Mouse (Mus musculus) embryonic facial prominence, embryonic 12.5 days (tissue): ENCODE data around the gene Cd302. TPM values are rescaled to one million over a fixed set of nuclear protein-coding genes. Genes with fewer than 3 reads are reported as not detected.

ENCODE experiments used
- ATAC-seq: fragments of 200-750 bp; cut with Nextera tagmentation; 2 replicates; pipeline ENCODE4 v1.8.0; 2017; ENCODE audit not compliant: insufficient number of reproducible peaks, insufficient read depth, low FRiP score, low TSS enrichment
- H3K27ac ChIP-seq: fragments of 300-500 bp; sonication (generic); 2 replicates; pipeline ENCODE4 v1.5.1; 2016; ENCODE audit warnings: mild to moderate bottlenecking
- H3K27me3 ChIP-seq: fragments of 300-500 bp; sonication (generic); 2 replicates; pipeline ENCODE4 v1.6.1; 2016; ENCODE audit warnings: mild to moderate bottlenecking, moderate library complexity
- H3K36me3 ChIP-seq: fragments of 300-500 bp; sonication (generic); 2 replicates; pipeline ENCODE4 v1.6.1; 2016; ENCODE audit warnings: mild to moderate bottlenecking
- H3K4me1 ChIP-seq: fragments of 300-500 bp; sonication (generic); 2 replicates; pipeline ENCODE4 v1.6.1; 2016
- H3K4me2 ChIP-seq: fragments of 300-500 bp; sonication (generic); replicated peaks from 2 replicates; pipeline ENCODE4 v1.6.1; 2016; ENCODE audit warnings: mild to moderate bottlenecking, moderate library complexity
- H3K4me3 ChIP-seq: fragments of 300-500 bp; sonication (generic); 2 replicates; pipeline ENCODE4 v1.5.1; 2016; ENCODE audit warnings: mild to moderate bottlenecking
- H3K9ac ChIP-seq: fragments of 300-500 bp; sonication (generic); 2 replicates; pipeline ENCODE4 v1.6.1; 2016; ENCODE audit warnings: mild to moderate bottlenecking, moderate library complexity
- H3K9me3 ChIP-seq: fragments of 300-500 bp; sonication (generic); 2 replicates; pipeline ENCODE4 v1.6.1; 2016; ENCODE audit warnings: mild to moderate bottlenecking, moderate library complexity
- WGBS: fragments of 180-500 bp; shearing (Covaris S2); methylation state at CpG from one replicate; pipeline ENCODE4 v1.1.7; 2016; 5-methylcytosine and 5-hydroxymethylcytosine counted together
- polyA plus RNA-seq: library from polyadenylated mRNA; unstranded; fragments of >200 nt; fragmentation: Nextera tagmentation; extraction: Ambion mirVana; gene quantifications from 2 replicates; pipeline ENCODE4 v1.2.1, GENCODE M21; 2016

Cd302 gene
- polyA plus RNA-seq, 1 experiment from 2014 or later: 37.9 TPM

- peak overlapping the region; percentile 95 for H3K9ac ChIP-seq
- WGBS: 22% methylated on average over 5 of the region's 5 CpGs
- peaks cover 22% of the 10 kb centered on the region for H3K4me1 ChIP-seq
- H3K27me3 ChIP-seq: no peaks in the 10 kb centered on the region
- ATAC-seq: no peak
- 0 out of 2 replicates have a peak, but pooled peaks cover 17% of the 10 kb centered on the region for H3K36me3 ChIP-seq
- H3K4me3 ChIP-seq: peak overlapping the region; percentile 95
- 0 out of 2 replicates have a peak overlapping the region, but pooled peaks have one; percentile 89 for H3K27ac ChIP-seq
- H3K9me3 ChIP-seq: no peaks in the 10 kb centered on the region
- peak overlapping the region; percentile 82 for H3K4me2 ChIP-seq
Measured at GRCm38 (mm10) chr2:60210821-60211220, 73.5 kb downstream of the Cd302 start.

DNA sequence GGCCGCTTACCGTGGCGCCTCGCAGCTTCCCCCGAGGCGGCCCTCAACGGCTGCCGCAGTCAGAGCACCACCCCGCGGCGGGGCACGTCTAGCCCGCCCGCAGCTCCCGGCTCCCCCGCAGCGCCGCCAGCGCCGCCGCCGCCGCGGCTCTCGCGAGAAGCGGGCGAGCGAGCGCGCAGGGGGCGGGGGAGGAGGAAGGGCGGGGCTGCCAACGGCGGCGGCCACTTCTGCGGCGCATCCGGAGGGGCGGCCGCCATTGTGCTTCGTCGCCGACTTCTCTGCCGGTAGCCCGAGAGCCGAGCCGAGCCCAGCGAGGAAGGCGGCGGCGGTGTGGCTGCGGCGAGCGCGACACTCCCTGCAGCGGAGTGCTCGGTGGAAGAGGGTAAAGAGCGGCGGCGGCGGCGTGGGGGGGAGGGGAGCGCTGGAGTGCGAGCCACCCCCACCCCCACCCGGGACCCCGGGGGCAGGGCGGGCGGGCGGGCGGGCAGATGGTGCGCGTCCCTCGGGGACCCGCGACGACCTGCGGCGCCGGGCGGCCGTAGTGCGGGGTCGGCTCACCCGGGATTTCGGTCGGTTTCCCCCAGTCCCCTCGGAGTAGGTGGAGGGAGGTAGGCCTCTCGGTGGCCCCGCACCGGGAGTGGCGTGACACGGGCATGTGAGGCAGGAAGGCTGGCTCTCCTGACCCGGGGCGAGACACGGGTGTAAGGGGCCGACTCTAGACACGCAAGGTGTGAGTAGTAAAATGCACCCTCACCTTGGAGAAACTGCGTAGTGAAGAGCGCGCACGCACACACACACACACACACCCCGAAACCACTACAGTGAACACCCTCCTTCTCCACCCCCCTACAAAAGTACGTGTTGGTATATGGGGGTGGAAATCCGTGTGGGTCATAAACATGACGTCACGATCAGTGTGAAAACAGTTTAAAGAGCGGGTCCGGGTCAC lies 74.3 kb downstream of the Cd302 start, which contains the start of the genes Baz2b and March7:
Gene Baz2b, minus strand, starts transcription at position 137 of the 949 bp plus-strand sequence.
Gene March7, plus strand, starts transcription at position 185 of the 949 bp plus-strand sequence.
- Histone ChIP-seq H3K27ac (peak within 1 kb of the TSS; percentile 89), H3K36me3 (peaks cover 20% of the 10 kb centered on the region; the same call in 1 of the 2 replicates), H3K9ac (peak within 1 kb of the TSS; percentile 95), H3K4me3 (peak within 1 kb of the TSS; percentile 95), H3K4me1 (peaks cover 22% of the 10 kb centered on the region), H3K9me3 (no peaks in the 10 kb centered on the region), H3K27me3 (no peaks in the 10 kb centered on the region), H3K4me2 (peak within 1 kb of the TSS; percentile 82)
- 2% methylated on average over 76 of the region's 109 CpGs for WGBS
- peak; percentile 81 for ATAC-seq

- Histone ChIP-seq H3K36me3 (peaks cover 23% of the 10 kb centered on the region; the same call in 1 of the 2 replicates), H3K4me3 (peak overlapping the region; percentile 95), H3K4me1 (peaks cover 22% of the 10 kb centered on the region), H3K27me3 (no peaks in the 10 kb centered on the region), H3K9me3 (no peaks in the 10 kb centered on the region), H3K9ac (peak overlapping the region; percentile 95), H3K27ac (peak overlapping the region; percentile 89), H3K4me2 (peak overlapping the region; percentile 55)
- ATAC-seq: peak; percentile 43; the same call in 1 of the 2 replicates
- under 1% methylated on average over 31 of the region's 35 CpGs for WGBS
Measured at GRCm38 (mm10) chr2:60209122-60209611, 75.1 kb downstream of the Cd302 start.

DNA sequence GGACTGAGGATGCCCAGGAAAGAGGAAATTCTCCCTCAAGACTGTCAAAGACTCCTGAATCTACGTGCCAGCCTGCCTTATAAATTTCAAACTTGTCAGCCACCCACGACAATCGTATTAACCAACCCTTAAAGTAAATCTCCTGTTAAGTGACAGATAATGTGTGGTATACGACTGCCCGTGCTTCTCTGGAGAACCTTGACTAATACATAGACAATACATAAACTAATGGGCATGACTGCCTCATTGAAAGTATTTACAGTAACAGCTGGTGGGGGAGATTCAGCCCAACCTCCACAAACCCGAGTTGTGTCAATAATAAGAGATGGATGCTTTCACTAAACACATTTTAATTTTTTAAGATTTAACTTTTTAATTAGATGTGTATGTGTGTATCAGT lies 78.5 kb downstream of the Cd302 start:
- no peak for ATAC-seq
- Histone ChIP-seq H3K9ac (no peak overlapping the region), H3K27me3 (no peaks in the 10 kb centered on the region), H3K9me3 (no peaks in the 10 kb centered on the region), H3K4me3 (no peak overlapping the region), H3K4me1 (peaks cover 9% of the 10 kb centered on the region; the same call in 1 of the 2 replicates), H3K4me2 (no peak overlapping the region), H3K27ac (no peak overlapping the region), H3K36me3 (peaks cover 17% of the 10 kb centered on the region; the same call in 1 of the 2 replicates)
- WGBS: 71% methylated on average over 6 of the region's 6 CpGs

- Histone ChIP-seq H3K4me1 (peaks cover 8% of the 10 kb centered on the region; the same call in 1 of the 2 replicates), H3K27me3 (no peaks in the 10 kb centered on the region), H3K4me2 (no peak overlapping the region), H3K4me3 (no peak overlapping the region), H3K36me3 (peaks cover 17% of the 10 kb centered on the region; the same call in 1 of the 2 replicates), H3K27ac (no peak overlapping the region), H3K9me3 (no peaks in the 10 kb centered on the region), H3K9ac (no peak overlapping the region)
- 86% methylated on average over 6 of the region's 6 CpGs for WGBS
- no peak for ATAC-seq
Measured at GRCm38 (mm10) chr2:60204162-60204561, 80.1 kb downstream of the Cd302 start.

GRCm38 (mm10) chr2:60203733-60204132 lies 80.6 kb downstream of the Cd302 start:
- Histone ChIP-seq H3K4me2 (no peak overlapping the region), H3K9me3 (no peaks in the 10 kb centered on the region), H3K27me3 (no peaks in the 10 kb centered on the region), H3K9ac (no peak overlapping the region), H3K4me1 (peaks cover 8% of the 10 kb centered on the region; the same call in 1 of the 2 replicates), H3K27ac (no peak overlapping the region), H3K36me3 (peaks cover 17% of the 10 kb centered on the region; the same call in 1 of the 2 replicates), H3K4me3 (no peak overlapping the region)
- WGBS: 92% methylated on average over 4 of the region's 4 CpGs
- no peak for ATAC-seq

GRCm38 (mm10) chr2:60202900-60203530 lies 81.3 kb downstream of the Cd302 start:
- WGBS: 90% methylated on average over 8 of the region's 8 CpGs

More at GRCm38 (mm10) chr2:60202900-60203530, 81.3 kb downstream of the Cd302 start:
- Histone ChIP-seq H3K27ac (no peak overlapping the region), H3K27me3 (no peaks in the 10 kb centered on the region), H3K4me2 (no peak overlapping the region), H3K9me3 (no peaks in the 10 kb centered on the region), H3K4me1 (peaks cover 5% of the 10 kb centered on the region; the same call in 1 of the 2 replicates), H3K4me3 (no peak overlapping the region), H3K36me3 (peaks cover 17% of the 10 kb centered on the region; the same call in 1 of the 2 replicates), H3K9ac (no peak overlapping the region)
- no peak for ATAC-seq

Other genes starting within 250 kb of the Cd302 start
- 71.2 and 76.3 TPM in 2 replicates for gene Baz2b, start 74.6 kb downstream of the Cd302 start, polyA plus RNA-seq
- 96.2 and 96.9 TPM in 2 replicates for gene March7, start 74.6 kb downstream of the Cd302 start, polyA plus RNA-seq
- gene Ly75, start 98.8 kb upstream of the Cd302 start, polyA plus RNA-seq: 3.5 and 4.2 TPM in 2 replicates